ENCODE assay signal across 13 mouse cellular contexts in the genomic region with DNA sequence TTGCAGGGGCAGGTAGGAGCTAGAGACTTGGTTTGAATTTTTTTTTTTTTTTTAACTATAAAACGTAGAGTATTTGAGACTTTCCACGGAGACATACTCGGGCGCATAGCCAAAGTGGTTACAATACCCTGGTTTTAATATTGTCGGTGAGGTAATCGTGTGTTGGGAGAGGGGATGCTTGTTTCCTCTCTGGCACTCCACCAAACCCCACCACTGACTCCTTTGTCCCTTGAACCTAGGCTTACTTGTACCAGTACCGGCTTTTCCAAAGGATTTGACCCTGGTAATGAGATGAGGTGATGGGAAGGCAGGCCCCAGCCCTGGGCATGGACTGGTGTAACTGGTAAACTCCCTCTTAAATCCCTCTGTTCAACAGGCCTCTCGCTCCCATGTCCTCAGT. TPM values are rescaled to one million over a fixed set of nuclear protein-coding genes. Genes with fewer than 3 reads are reported as not detected.
DNase-seq lines count a peak whose midpoint lies in the region; ATAC-seq and TF ChIP-seq lines count a peak whose summit lies in the region.
"Had no signal": no experiment of that assay in that cellular context is flagged by ENCODE, and none has a peak within 500 bp of the region (broad histone marks: within the 10 kb centered on the region; RNA-seq: fewer than 3 reads in every experiment).

No protein-coding gene starts in this region.

- H3K27ac ChIP-seq in heart, embryonic 15.5 days, result peak overlapping the region; percentile 35
- 0 out of 2 replicates have a peak overlapping the region, but pooled peaks have one; percentile 20 for H3K27ac ChIP-seq in lung, embryonic 15.5 days
- peak overlapping the region; percentile 81 for H3K27ac ChIP-seq in embryonic facial prominence, embryonic 13.5 days
- H3K27ac ChIP-seq in limb, embryonic 12.5 days, result peak overlapping the region; percentile 87
- H3K27ac ChIP-seq: liver, embryonic 14.5 days had no signal

- intact Hi-C loops in heart, postnatal 36 days (cut with DNase I), result no loop called here

- no peaks in the 10 kb centered on the region for H3K27me3 ChIP-seq in heart, embryonic 15.5 days
- no peaks in the 10 kb centered on the region for H3K27me3 ChIP-seq in lung, embryonic 15.5 days
- no peaks in the 10 kb centered on the region for H3K27me3 ChIP-seq in embryonic facial prominence, embryonic 13.5 days
- H3K27me3 ChIP-seq in limb, embryonic 12.5 days, result no peaks in the 10 kb centered on the region
- H3K27me3 ChIP-seq: megakaryocyte, embryonic 14.5 days had no signal

- H3K9ac ChIP-seq in heart, embryonic 15.5 days, result no peak overlapping the region
- H3K9ac ChIP-seq in lung, embryonic 15.5 days, result no peak overlapping the region
- 0 out of 2 replicates have a peak overlapping the region, but pooled peaks have one; percentile 27 for H3K9ac ChIP-seq in embryonic facial prominence, embryonic 13.5 days
- H3K9ac ChIP-seq in limb, embryonic 12.5 days (replicated peaks), result no peak overlapping the region
- H3K9ac ChIP-seq: liver, embryonic 14.5 days had no signal

- no peak for TF ChIP-seq POLR2A in lung, adult 2 months (IDR thresholded peaks at IDR 0.05; ENCODE audit: borderline replicate concordance, extremely low read depth, low read depth, low read length)

- H3K9me3 ChIP-seq in heart, embryonic 15.5 days (replicated peaks), result no peaks in the 10 kb centered on the region
- H3K9me3 ChIP-seq in lung, embryonic 15.5 days, result no peaks in the 10 kb centered on the region
- H3K9me3 ChIP-seq in embryonic facial prominence, embryonic 13.5 days, result no peaks in the 10 kb centered on the region
- H3K9me3 ChIP-seq in limb, embryonic 12.5 days, result no peaks in the 10 kb centered on the region

- DNase-seq in heart, postnatal 36 days, result no peak
- no peak for DNase-seq in lung, adult 2 months
- DNase-seq in adrenal gland, adult 8-10 months, result no peak
- no peak for DNase-seq in yolk sac, embryonic 10.5 days (ENCODE audit: low spot score)
- DNase-seq: cerebellum, adult 9-11 months; kidney, adult 18-20 months; right cerebral cortex, postnatal 14 days had no signal

- no peak for TF ChIP-seq CTCF in lung, adult 2 months (IDR thresholded peaks at IDR 0.05; ENCODE audit: insufficient read depth, low read length)

- no peak for ATAC-seq in heart, embryonic 15.5 days (replicated peaks; ENCODE audit: insufficient number of reproducible peaks, insufficient read depth, low FRiP score, low read depth)
- ATAC-seq in lung, embryonic 15.5 days (ENCODE audit: borderline replicate concordance, extremely low read depth, low FRiP score, low TSS enrichment), result no peak
- peak; percentile 34; the same call in 1 of the 2 replicates for ATAC-seq in embryonic facial prominence, embryonic 13.5 days (ENCODE audit: insufficient number of reproducible peaks, insufficient read depth, low FRiP score, low TSS enrichment, low read depth)
- ATAC-seq in limb, embryonic 12.5 days (ENCODE audit: insufficient number of reproducible peaks, insufficient read depth, low FRiP score, low TSS enrichment, low read depth), result no peak

- H3K4me2 ChIP-seq in heart, embryonic 15.5 days, result no peak overlapping the region
- H3K4me2 ChIP-seq in lung, embryonic 15.5 days, result no peak overlapping the region
- no peak overlapping the region for H3K4me2 ChIP-seq in embryonic facial prominence, embryonic 13.5 days
- no peak overlapping the region for H3K4me2 ChIP-seq in limb, embryonic 12.5 days

- H3K4me1 ChIP-seq in heart, embryonic 15.5 days (replicated peaks), result peaks cover 90% of the 10 kb centered on the region
- H3K4me1 ChIP-seq in lung, embryonic 15.5 days, result peaks cover 77% of the 10 kb centered on the region
- H3K4me1 ChIP-seq in lung, adult 2 months (ENCODE audit: control insufficient read depth, insufficient read depth, low read length), result peaks cover 32% of the 10 kb centered on the region
- peaks cover 95% of the 10 kb centered on the region for H3K4me1 ChIP-seq in embryonic facial prominence, embryonic 13.5 days
- H3K4me1 ChIP-seq in limb, embryonic 12.5 days (replicated peaks), result peaks cover 77% of the 10 kb centered on the region

- no peak overlapping the region for H3K4me3 ChIP-seq in heart, embryonic 15.5 days
- H3K4me3 ChIP-seq in lung, embryonic 15.5 days, result no peak overlapping the region
- H3K4me3 ChIP-seq in lung, adult 2 months (replicated peaks; ENCODE audit: extremely low read depth, low read depth, low read length), result no peak overlapping the region
- H3K4me3 ChIP-seq in embryonic facial prominence, embryonic 13.5 days, result no peak overlapping the region
- no peak overlapping the region for H3K4me3 ChIP-seq in limb, embryonic 12.5 days (replicated peaks)
- H3K4me3 ChIP-seq: megakaryocyte, embryonic 14.5 days had no signal

- H3K36me3 ChIP-seq in heart, embryonic 15.5 days, result no peaks in the 10 kb centered on the region
- no peaks in the 10 kb centered on the region for H3K36me3 ChIP-seq in lung, embryonic 15.5 days
- no peaks in the 10 kb centered on the region for H3K36me3 ChIP-seq in embryonic facial prominence, embryonic 13.5 days
- H3K36me3 ChIP-seq in limb, embryonic 12.5 days, result no peaks in the 10 kb centered on the region

- 60% methylated on average over 8 of the region's 8 CpGs for WGBS in heart, embryonic 15.5 days
- WGBS in lung, embryonic 15.5 days, result 41% methylated on average over 8 of the region's 8 CpGs
- 41% methylated on average over 8 of the region's 8 CpGs for WGBS in lung, adult 2 months
- WGBS in embryonic facial prominence, embryonic 13.5 days, result 39% methylated on average over 8 of the region's 8 CpGs
- WGBS in limb, embryonic 12.5 days, result 57% methylated on average over 8 of the region's 8 CpGs

RNA-seq across cellular contexts. Expression of gene Notch2, which starts 25.3 kb away (rescaled TPM):
- 11.5 and 15.7 TPM in 2 replicates for polyA plus RNA-seq in heart, embryonic 15.5 days (2015; fragmentation: Nextera tagmentation; extraction: Ambion mirVana)
- 10 to 100 TPM; 16.7 to 17.8 TPM for total RNA-seq in heart, postnatal 36 days (2021)
- polyA plus RNA-seq in lung, embryonic 15.5 days (2015; fragmentation: Nextera tagmentation; extraction: Ambion mirVana), result 33.4 and 35.1 TPM in 2 replicates
- polyA plus RNA-seq in lung, adult 2 months (2012; rRNA removed), result 43.0 and 48.7 TPM in 2 replicates
- polyA plus RNA-seq in embryonic facial prominence, embryonic 13.5 days (2015; fragmentation: Nextera tagmentation; extraction: Ambion mirVana), result 35.4 and 37.8 TPM in 2 replicates
- 35.7 and 41.6 TPM in 2 replicates for polyA plus RNA-seq in limb, embryonic 12.5 days (2016; fragmentation: Nextera tagmentation; extraction: Ambion mirVana)
- 10 to 100 TPM; 73.6 to 99.3 (median 77.1) TPM for total RNA-seq in adrenal gland, adult 8-10 months (2022)

Comparison
In these comparisons a context has a peak if more than half of its experiments do, and no peak if none do; other contexts are left out.
1. H3K27ac ChIP-seq: peak in every context shown above with its lines; median percentile 87 in limb, embryonic 12.5 days; 81 in embryonic facial prominence, embryonic 13.5 days; 35 in heart, embryonic 15.5 days; 20 in lung, embryonic 15.5 days.